Mouse (Mus musculus) small intestine, adult 2 months (tissue): ENCODE measurements around the gene Ccm2. TPM values are rescaled to one million over a fixed set of nuclear protein-coding genes. Genes with fewer than 3 reads are reported as not detected.

ENCODE experiments used
- H3K27ac ChIP-seq: fragments of 200-500 bp; 2 replicates; pipeline ENCODE4 v1.5.1; 2012; ENCODE audit warnings: low read depth, low read length, control low read depth, inconsistent platforms; ENCODE audit not compliant: insufficient read depth
- H3K27me3 ChIP-seq: fragments of 200-500 bp; 2 replicates; pipeline ENCODE4 v1.6.1; 2012; ENCODE audit warnings: mild to moderate bottlenecking, moderate library complexity, low read length, inconsistent platforms; ENCODE audit not compliant: control insufficient read depth, insufficient read depth
- H3K36me3 ChIP-seq: fragments of 200-500 bp; 2 replicates; pipeline ENCODE4 v1.6.1; 2012; ENCODE audit warnings: mild to moderate bottlenecking, low read length, control low read depth, inconsistent platforms; ENCODE audit not compliant: control insufficient read depth, insufficient read depth
- H3K4me1 ChIP-seq: fragments of 200-500 bp; 2 replicates; pipeline ENCODE4 v1.6.1; 2012; ENCODE audit warnings: low read length, inconsistent platforms, mixed read lengths; ENCODE audit not compliant: control insufficient read depth, insufficient read depth, insufficient read length
- H3K4me3 ChIP-seq: fragments of 200-500 bp; 2 replicates; pipeline ENCODE4 v1.5.1; 2012; ENCODE audit warnings: low read depth, mild to moderate bottlenecking, control low read depth, inconsistent platforms, low read length, moderate library complexity
- CTCF ChIP-seq: fragments of 200-500 bp; IDR thresholded peaks from 2 replicates; pipeline ENCODE4 v1.5.1; 2012; ENCODE audit warnings: low read depth, mild to moderate bottlenecking, control low read depth, inconsistent platforms, low read length, moderate library complexity, mixed read lengths; ENCODE audit not compliant: insufficient replicate concordance, insufficient read length; ENCODE audit errors: extremely low read depth
- POLR2A ChIP-seq: fragments of 200-500 bp; IDR thresholded peaks from 2 replicates; pipeline ENCODE4 v1.6.1; 2012; ENCODE audit warnings: low read depth, mild to moderate bottlenecking, control low read depth, inconsistent platforms, low read length, moderate library complexity
- WGBS: fragments of 180-500 bp; shearing (Covaris S2); methylation state at CpG from one replicate; pipeline ENCODE4 v1.1.7; 2018; 5-methylcytosine and 5-hydroxymethylcytosine counted together
- polyA plus RNA-seq: library from polyadenylated mRNA; depleted of rRNA; stranded (reverse); fragments of >200 nt; gene quantifications from 2 replicates; pipeline ENCODE4 v1.2.3, GENCODE M21; 2012

Ccm2 gene
- polyA plus RNA-seq, 1 experiment: 39.0 TPM

- TF ChIP-seq CTCF: no peak
- no peak for TF ChIP-seq POLR2A
- Histone ChIP-seq H3K27ac (no peak overlapping the region), H3K4me1 (peaks cover 3% of the 10 kb centered on the region), H3K4me3 (no peak overlapping the region), H3K36me3 (no peaks in the 10 kb centered on the region), H3K27me3 (no peaks in the 10 kb centered on the region)
- WGBS: 74% methylated on average over 7 of the region's 7 CpGs
These were observed 31.9 kb upstream of the Ccm2 start for GRCm38 (mm10) chr11:6514837-6515236.

- H3K4me3 ChIP-seq: peak overlapping the region; percentile 63
- WGBS: 48% methylated on average over 11 of the region's 11 CpGs
- no peaks in the 10 kb centered on the region for H3K36me3 ChIP-seq
- H3K27me3 ChIP-seq: no peaks in the 10 kb centered on the region
- H3K4me1 ChIP-seq: peaks cover 3% of the 10 kb centered on the region
- no peak for TF ChIP-seq CTCF
- TF ChIP-seq POLR2A: no peak
- H3K27ac ChIP-seq: peak overlapping the region; percentile 52
These were observed 27.1 kb upstream of the Ccm2 start for GRCm38 (mm10) chr11:6519491-6520033.

- Histone ChIP-seq H3K4me3 (peak within 1 kb of the TSS; percentile 63), H3K27me3 (no peaks in the 10 kb centered on the region), H3K4me1 (peaks cover 3% of the 10 kb centered on the region), H3K36me3 (peaks cover 10% of the 10 kb centered on the region), H3K27ac (peak within 1 kb of the TSS; percentile 68)
- 67% methylated on average over 7 of the region's 7 CpGs for whole genome bisulfite sequencing
- TF ChIP-seq CTCF: no peak
- peak; percentile 49; the same call in 1 of the 2 replicates for TF ChIP-seq POLR2A
These were observed 26.0 kb upstream of the Ccm2 start, which contains the start of gene Myo1g for GRCm38 (mm10) chr11:6520507-6521173. Gene Myo1g (minus strand): TSS chr11:6520965.

GRCm38 (mm10) chr11:6522782-6523525 lies 23.7 kb upstream of the Ccm2 start:
- TF ChIP-seq POLR2A (no peak), CTCF (no peak)

GRCm38 (mm10) chr11:6523662-6524088 lies 23.0 kb upstream of the Ccm2 start:
- Histone ChIP-seq H3K27me3 (no peaks in the 10 kb centered on the region), H3K36me3 (peaks cover 20% of the 10 kb centered on the region), H3K4me3 (no peak overlapping the region), H3K27ac (no peak overlapping the region), H3K4me1 (peaks cover 3% of the 10 kb centered on the region)
- WGBS: 39% methylated on average over 1 of the region's 1 CpGs
- no peak for TF ChIP-seq POLR2A
- no peak for TF ChIP-seq CTCF

More at GRCm38 (mm10) chr11:6522782-6523525, 23.7 kb upstream of the Ccm2 start:
- Histone ChIP-seq H3K36me3 (peaks cover 20% of the 10 kb centered on the region), H3K4me3 (no peak overlapping the region), H3K27ac (no peak overlapping the region), H3K4me1 (peaks cover 3% of the 10 kb centered on the region), H3K27me3 (no peaks in the 10 kb centered on the region)
- WGBS: 66% methylated on average over 9 of the region's 9 CpGs

- TF ChIP-seq POLR2A: no peak
- no peak for TF ChIP-seq CTCF
- no peaks in the 10 kb centered on the region for H3K27me3 ChIP-seq
- no peak overlapping the region for H3K27ac ChIP-seq
- H3K36me3 ChIP-seq: peaks cover 20% of the 10 kb centered on the region
- WGBS: 83% methylated on average over 8 of the region's 8 CpGs
- peaks cover 3% of the 10 kb centered on the region; the same call in 1 of the 2 replicates for H3K4me1 ChIP-seq
- H3K4me3 ChIP-seq: no peak overlapping the region
These were observed 22.4 kb upstream of the Ccm2 start for GRCm38 (mm10) chr11:6524165-6524879.
